Mouse (Mus musculus) G1E-ER4 (cell line): ENCODE results near the gene Ikzf3. TPM values are rescaled to one million over a fixed set of nuclear protein-coding genes. Genes with fewer than 3 reads are reported as not detected.

ENCODE experiments used
- GATA1 ChIP-seq: IDR thresholded peaks from one replicate; pipeline ENCODE4 v1.8.0; 2012; ENCODE audit warnings: low read length, inconsistent platforms
- polyA plus RNA-seq: library from polyadenylated mRNA; stranded (reverse); fragments of >175 nt; gene quantifications from 2 replicates; pipeline ENCODE4 v1.2.3, GENCODE M21; 2012

Gene Ikzf3
- polyA plus RNA-seq, 1 experiment, result not detected

- TF ChIP-seq GATA1, result no peak
These were observed 88.9 kb downstream of the Ikzf3 start for GRCm38 (mm10) chr11:98456945-98457344.

- no peak for TF ChIP-seq GATA1
These were observed 89.3 kb downstream of the Ikzf3 start for GRCm38 (mm10) chr11:98456545-98456944.

- no peak for TF ChIP-seq GATA1
These were observed 90.3 kb downstream of the Ikzf3 start for GRCm38 (mm10) chr11:98455484-98455883.

GRCm38 (mm10) chr11:98449921-98450771 lies 95.7 kb downstream of the Ikzf3 start:
- no peak for TF ChIP-seq GATA1

- no peak for TF ChIP-seq GATA1
These were observed 96.4 kb downstream of the Ikzf3 start for GRCm38 (mm10) chr11:98449419-98449818.

- TF ChIP-seq GATA1, result no peak
These were observed 97.5 kb downstream of the Ikzf3 start for GRCm38 (mm10) chr11:98448191-98448790.

GRCm38 (mm10) chr11:98447475-98447834 lies 98.4 kb downstream of the Ikzf3 start:
- no peak for TF ChIP-seq GATA1

- no peak for TF ChIP-seq GATA1
These were observed 99.0 kb downstream of the Ikzf3 start for GRCm38 (mm10) chr11:98446562-98447474.

GRCm38 (mm10) chr11:98446213-98446561 lies 99.6 kb downstream of the Ikzf3 start, which contains the start of gene Grb7:
Grb7 (plus strand) TSS chr11:98446394.
- no peak for TF ChIP-seq GATA1

- TF ChIP-seq GATA1, result no peak
These were observed 100.2 kb downstream of the Ikzf3 start for GRCm38 (mm10) chr11:98445679-98446078.

GRCm38 (mm10) chr11:98445238-98445637 lies 100.6 kb downstream of the Ikzf3 start:
- TF ChIP-seq GATA1, result no peak

- no peak for TF ChIP-seq GATA1
These were observed 102.1 kb downstream of the Ikzf3 start for GRCm38 (mm10) chr11:98443688-98444087.

GRCm38 (mm10) chr11:98438331-98439158 lies 107.3 kb downstream of the Ikzf3 start, which contains the start of gene Mien1:
Mien1 (minus strand) TSS chr11:98438991.
- TF ChIP-seq GATA1, result no peak

- TF ChIP-seq GATA1, result no peak
These were observed 108.4 kb downstream of the Ikzf3 start for GRCm38 (mm10) chr11:98437441-98437840.

- no peak for TF ChIP-seq GATA1
These were observed 110.1 kb downstream of the Ikzf3 start for GRCm38 (mm10) chr11:98435723-98436122.
